Mouse (Mus musculus) limb, embryonic 11.5 days (tissue): ENCODE results near the gene Dnase1. TPM values are rescaled to one million over a fixed set of nuclear protein-coding genes. Genes with fewer than 3 reads are reported as not detected.
A peak's percentile ranks its signal among the peaks of the same experiment; 100 is the strongest.
"Not testable (repeated sequence)": the region's sequence is repeated elsewhere in the genome, so short reads cannot be mapped to it uniquely, and the experiment has no call there.

Experiments used
- ATAC-seq: fragments of 200-750 bp; cut with Nextera tagmentation; 2 replicates; pipeline ENCODE4 v1.8.0; 2017; ENCODE audit warnings: low read depth; ENCODE audit not compliant: insufficient number of reproducible peaks, low FRiP score, low TSS enrichment
- DNase-seq: peaks from one replicate; pipeline ENCODE4 v3.0.0-alpha.2; 2015; ENCODE audit warnings: low spot score
- H3K27ac ChIP-seq: fragments of 300-500 bp; sonication (generic); replicated peaks from 2 replicates; pipeline ENCODE4 v1.5.1; 2014; ENCODE audit warnings: low read depth, mild to moderate bottlenecking, low read length
- H3K27me3 ChIP-seq: fragments of 300-500 bp; sonication (generic); 2 replicates; pipeline ENCODE4 v1.6.1; 2014; ENCODE audit warnings: mild to moderate bottlenecking, low read length, mixed read lengths; ENCODE audit not compliant: control insufficient read depth, insufficient read depth
- H3K36me3 ChIP-seq: fragments of 300-500 bp; sonication (generic); 2 replicates; pipeline ENCODE4 v1.6.1; 2014; ENCODE audit warnings: mild to moderate bottlenecking, low read length, moderate library complexity, mixed read lengths; ENCODE audit not compliant: control insufficient read depth, insufficient read depth
- H3K4me1 ChIP-seq: fragments of 300-500 bp; sonication (generic); 2 replicates; pipeline ENCODE4 v1.6.1; 2014; ENCODE audit warnings: low read length, mixed read lengths; ENCODE audit not compliant: control insufficient read depth, insufficient read depth
- H3K4me2 ChIP-seq: fragments of 300-500 bp; sonication (generic); 2 replicates; pipeline ENCODE4 v1.6.1; 2014; ENCODE audit warnings: low read depth, mild to moderate bottlenecking, moderate library complexity; ENCODE audit not compliant: severe bottlenecking
- H3K4me3 ChIP-seq: fragments of 300-500 bp; sonication (generic); 2 replicates; pipeline ENCODE4 v1.5.1; 2014; ENCODE audit warnings: low read depth, low read length
- H3K9ac ChIP-seq: fragments of 300-500 bp; sonication (generic); 2 replicates; pipeline ENCODE4 v1.6.1; 2014; ENCODE audit warnings: mild to moderate bottlenecking, low read length
- H3K9me3 ChIP-seq: fragments of 300-500 bp; sonication (generic); 2 replicates; pipeline ENCODE4 v1.6.1; 2016; ENCODE audit warnings: low read length; ENCODE audit not compliant: control insufficient read depth
- WGBS: fragments of 180-500 bp; shearing (Covaris S2); extraction: QIAGEN DNeasy Blood & Tissue Kit; methylation state at CpG from one replicate; pipeline ENCODE4 v1.1.7; 2014; 5-methylcytosine and 5-hydroxymethylcytosine counted together
- polyA plus RNA-seq: library from polyadenylated mRNA; unstranded; fragments of >200 nt; fragmentation: Nextera tagmentation; extraction: Ambion mirVana; gene quantifications from 2 replicates; pipeline ENCODE4 v1.2.1, GENCODE M21; 2014

The Dnase1 gene
- polyA plus RNA-seq, result 4.1 and 6.0 TPM in 2 replicates

GRCm38 (mm10) chr16:4036807-4037206 lies at the start of gene Dnase1:
Dnase1 (plus strand) TSS chr16:4036942.
- ATAC-seq (no peak), DNase-seq (no peak)
- no peaks in the 10 kb centered on the region for H3K27me3 ChIP-seq
- WGBS, result 93% methylated on average over 5 of the region's 5 CpGs
- H3K27ac ChIP-seq, result no peak within 1 kb of the TSS
- H3K4me2 ChIP-seq, result no peak within 1 kb of the TSS
- no peaks in the 10 kb centered on the region for H3K9me3 ChIP-seq
- no peak within 1 kb of the TSS for H3K9ac ChIP-seq
- H3K4me3 ChIP-seq, result no peak within 1 kb of the TSS
- H3K4me1 ChIP-seq, result no peaks in the 10 kb centered on the region
- peaks cover 6% of the 10 kb centered on the region for H3K36me3 ChIP-seq

- Histone ChIP-seq H3K4me1 (no peaks in the 10 kb centered on the region), H3K27ac (no peak overlapping the region), H3K9ac (no peak overlapping the region), H3K36me3 (peaks cover 52% of the 10 kb centered on the region), H3K9me3 (no peaks in the 10 kb centered on the region), H3K27me3 (no peaks in the 10 kb centered on the region), H3K4me3 (no peak overlapping the region), H3K4me2 (no peak overlapping the region)
- no peak for DNase-seq
- ATAC-seq, result no peak
- 87% methylated on average over 4 of the region's 4 CpGs for WGBS
Measured at GRCm38 (mm10) chr16:3988410-3988809, 48.3 kb upstream of the Dnase1 start.

- Histone ChIP-seq H3K4me1 (0 out of 2 replicates have a peak, but pooled peaks cover 4% of the 10 kb centered on the region), H3K4me2 (peak within 1 kb of the TSS; percentile 71), H3K9ac (peak within 1 kb of the TSS; percentile 79), H3K27me3 (no peaks in the 10 kb centered on the region), H3K27ac (peak within 1 kb of the TSS; percentile 73), H3K9me3 (no peaks in the 10 kb centered on the region; the same call in 1 of the 2 replicates), H3K4me3 (peak within 1 kb of the TSS; percentile 82), H3K36me3 (peaks cover 3% of the 10 kb centered on the region; the same call in 1 of the 2 replicates)
- WGBS, result 1% methylated on average over 58 of the region's 58 CpGs
- ATAC-seq (peak; percentile 95), DNase-seq (peak; percentile 94)
Measured at GRCm38 (mm10) chr16:4003489-4004398, 33.0 kb upstream of the Dnase1 start, which contains the start of gene Slx4. Slx4 (minus strand) TSS chr16:4003770.

- H3K9me3 ChIP-seq, result no peaks in the 10 kb centered on the region; the same call in 1 of the 2 replicates
- no peak for DNase-seq
- no peak overlapping the region for H3K27ac ChIP-seq
- no peaks in the 10 kb centered on the region for H3K4me1 ChIP-seq
- H3K9ac ChIP-seq, result no peak overlapping the region
- no peak for ATAC-seq
- WGBS, result 77% methylated on average over 4 of the region's 4 CpGs
- no peaks in the 10 kb centered on the region for H3K27me3 ChIP-seq
- no peak overlapping the region for H3K4me3 ChIP-seq
- H3K36me3 ChIP-seq, result no peaks in the 10 kb centered on the region
- no peak overlapping the region for H3K4me2 ChIP-seq
Measured at GRCm38 (mm10) chr16:4012882-4013570, 23.7 kb upstream of the Dnase1 start.

- no peak overlapping the region for H3K27ac ChIP-seq
- no peaks in the 10 kb centered on the region for H3K4me1 ChIP-seq
- H3K9ac ChIP-seq, result no peak overlapping the region
- DNase-seq (no peak), ATAC-seq (no peak)
- WGBS, result 79% methylated on average over 5 of the region's 5 CpGs
- no peak overlapping the region for H3K4me3 ChIP-seq
- H3K9me3 ChIP-seq, result no peaks in the 10 kb centered on the region; the same call in 1 of the 2 replicates
- no peaks in the 10 kb centered on the region for H3K36me3 ChIP-seq
- no peak overlapping the region for H3K4me2 ChIP-seq
- H3K27me3 ChIP-seq, result no peaks in the 10 kb centered on the region
Measured at GRCm38 (mm10) chr16:4014040-4014668, 22.6 kb upstream of the Dnase1 start.

- 75% methylated on average over 17 of the region's 17 CpGs for WGBS
- not testable (repeated sequence) for ATAC-seq
Measured at GRCm38 (mm10) chr16:4016786-4017185, 20.0 kb upstream of the Dnase1 start.

GRCm38 (mm10) chr16:4017466-4017865 lies 19.3 kb upstream of the Dnase1 start:
- not testable (repeated sequence) for H3K9me3 ChIP-seq, H3K36me3 ChIP-seq, H3K4me1 ChIP-seq, DNase-seq, H3K4me2 ChIP-seq, H3K27me3 ChIP-seq, H3K4me3 ChIP-seq, ATAC-seq, H3K27ac ChIP-seq, H3K9ac ChIP-seq
- 67% methylated on average over 6 of the region's 6 CpGs for WGBS

More at GRCm38 (mm10) chr16:4016786-4017185, 20.0 kb upstream of the Dnase1 start:
- H3K27me3 ChIP-seq, H3K27ac ChIP-seq, H3K4me1 ChIP-seq, H3K9me3 ChIP-seq, H3K4me3 ChIP-seq, H3K36me3 ChIP-seq, H3K4me2 ChIP-seq, DNase-seq, H3K9ac ChIP-seq: not testable (repeated sequence)

GRCm38 (mm10) chr16:4021241-4021640 lies 15.5 kb upstream of the Dnase1 start:
- H3K36me3 ChIP-seq, result no peaks in the 10 kb centered on the region
- H3K4me2 ChIP-seq, result no peak overlapping the region
- no peak overlapping the region for H3K27ac ChIP-seq
- 78% methylated on average over 1 of the region's 1 CpGs for WGBS
- ATAC-seq, result no peak
- H3K27me3 ChIP-seq, result no peaks in the 10 kb centered on the region
- no peak overlapping the region for H3K9ac ChIP-seq
- no peak for DNase-seq
- H3K9me3 ChIP-seq, result no peaks in the 10 kb centered on the region
- H3K4me1 ChIP-seq, result no peaks in the 10 kb centered on the region
- no peak overlapping the region for H3K4me3 ChIP-seq
